Mouse (Mus musculus) MEL (cell line): ENCODE measurements around the gene Fam19a2. TPM values are rescaled to one million over a fixed set of nuclear protein-coding genes. Genes with fewer than 3 reads are reported as not detected.

Experiments
- DNase-seq: peaks from one replicate; pipeline ENCODE4 v3.0.0; 2011; ENCODE audit warnings: low read depth, low spot score
- H3K27ac ChIP-seq: 2 replicates; pipeline ENCODE4 v1.5.1; 2012; ENCODE audit warnings: low read depth, mild to moderate bottlenecking, control low read depth, low read length, moderate library complexity; ENCODE audit not compliant: control insufficient read depth
- H3K27me3 ChIP-seq, 2 experiments: fragments of 150-350 bp in 1 of 2; sonication (generic) in 1 of 2; 2 replicates each; pipeline ENCODE4 v1.6.1; 2012; ENCODE audit warnings: low read length in 2 of 2, mild to moderate bottlenecking in 2 of 2, improper control_type of control experiment in 1 of 2, moderate library complexity in 1 of 2; ENCODE audit not compliant: insufficient read depth in 2 of 2, control insufficient read depth in 1 of 2
- H3K36me3 ChIP-seq, 2 experiments: 2 replicates each; pipeline ENCODE4 v1.6.1; 2012 to 2014; ENCODE audit warnings: low read length in 2 of 2, improper control_type of control experiment in 1 of 2, inconsistent platforms in 1 of 2, mild to moderate bottlenecking in 1 of 2; ENCODE audit not compliant: insufficient read depth in 2 of 2, control insufficient read depth in 1 of 2
- H3K4me1 ChIP-seq, 2 experiments: fragments of 150-350 bp in 1 of 2; sonication (generic) in 1 of 2; 2 replicates each; pipeline ENCODE4 v1.6.1; 2012; ENCODE audit warnings: low read length in 2 of 2, improper control_type of control experiment in 1 of 2, mild to moderate bottlenecking in 1 of 2; ENCODE audit not compliant: insufficient read depth in 2 of 2, control insufficient read depth in 1 of 2
- H3K4me3 ChIP-seq, 2 experiments: fragments of 150-350 bp in 1 of 2; sonication (generic) in 1 of 2; 2 replicates each; pipeline ENCODE4 v1.5.1; 2012; ENCODE audit warnings: low read depth in 2 of 2, low read length in 2 of 2, mild to moderate bottlenecking in 2 of 2, moderate library complexity in 2 of 2, control low read depth in 1 of 2, improper control_type of control experiment in 1 of 2; ENCODE audit not compliant: control insufficient read depth in 1 of 2, insufficient read depth in 1 of 2
- H3K79me2 ChIP-seq: 2 replicates; pipeline ENCODE4 v1.6.1; 2012; ENCODE audit warnings: mild to moderate bottlenecking, low read length, moderate library complexity; ENCODE audit not compliant: control insufficient read depth, poor library complexity, insufficient read depth
- H3K9ac ChIP-seq: 2 replicates; pipeline ENCODE4 v1.6.1; 2012; ENCODE audit warnings: low read depth, mild to moderate bottlenecking, control low read depth, low read length, moderate library complexity; ENCODE audit not compliant: control insufficient read depth, poor library complexity, severe bottlenecking
- H3K9me3 ChIP-seq: fragments of 150-350 bp; sonication (generic); replicated peaks from 2 replicates; pipeline ENCODE4 v1.6.1; 2012; ENCODE audit warnings: mild to moderate bottlenecking, low read length, improper control_type of control experiment, moderate library complexity; ENCODE audit not compliant: insufficient read depth
- CHD1 ChIP-seq: IDR thresholded peaks from 2 replicates; pipeline ENCODE4 v1.6.1; 2012; ENCODE audit warnings: low read depth, mild to moderate bottlenecking, inconsistent platforms, low read length, improper control_type of control experiment
- EP300 ChIP-seq, 2 experiments: IDR thresholded peaks; 2 replicates each; pipeline ENCODE4 v1.6.1; 2011; ENCODE audit warnings: improper control_type of control experiment in 2 of 2, low read length in 2 of 2, low read depth in 1 of 2, mild to moderate bottlenecking in 1 of 2
- ETS1 ChIP-seq: IDR thresholded peaks from 2 replicates; pipeline ENCODE4 v1.6.1; 2012; ENCODE audit warnings: low read depth, mild to moderate bottlenecking, inconsistent platforms, low read length, improper control_type of control experiment, moderate library complexity
- JUND ChIP-seq: IDR thresholded peaks from 2 replicates; pipeline ENCODE4 v1.6.1; 2011; ENCODE audit warnings: low read depth, mild to moderate bottlenecking, improper control_type of control experiment, low read length
- MAFK ChIP-seq: IDR thresholded peaks from 2 replicates; pipeline ENCODE4 v1.6.1; 2011; ENCODE audit warnings: low read depth, mild to moderate bottlenecking, low read length, improper control_type of control experiment, borderline replicate concordance
- MEF2A ChIP-seq: IDR thresholded peaks from 2 replicates; pipeline ENCODE4 v1.6.1; 2014; ENCODE audit warnings: low read depth, mild to moderate bottlenecking, inconsistent platforms, low read length, improper control_type of control experiment; ENCODE audit not compliant: poor library complexity, insufficient replicate concordance, severe bottlenecking; ENCODE audit errors: extremely low read depth
- POLR2A ChIP-seq, 2 experiments: IDR thresholded peaks; 2 replicates each; pipeline ENCODE4 v1.6.1; 2011 to 2012; ENCODE audit warnings: low read length in 2 of 2, mild to moderate bottlenecking in 2 of 2, control low read depth in 1 of 2, improper control_type of control experiment in 1 of 2, low read depth in 1 of 2, moderate library complexity in 1 of 2; ENCODE audit not compliant: control insufficient read depth in 1 of 2, insufficient read depth in 1 of 2, poor library complexity in 1 of 2
- POLR2AphosphoS2 ChIP-seq: IDR thresholded peaks from 2 replicates; pipeline ENCODE4 v1.6.1; 2011; ENCODE audit warnings: low read length, improper control_type of control experiment
- POLR2AphosphoS5 ChIP-seq: IDR thresholded peaks from 2 replicates; pipeline ENCODE4 v1.6.1; 2012; ENCODE audit warnings: low read depth, borderline replicate concordance, mild to moderate bottlenecking, inconsistent platforms, low read length, moderate library complexity, mixed read lengths
- RAD21 ChIP-seq: IDR thresholded peaks from 2 replicates; pipeline ENCODE4 v1.6.1; 2011; ENCODE audit warnings: mild to moderate bottlenecking, low read depth, low read length, improper control_type of control experiment
- TCF12 ChIP-seq: IDR thresholded peaks from 2 replicates; pipeline ENCODE4 v1.6.1; 2014; ENCODE audit warnings: low read depth, mild to moderate bottlenecking, inconsistent platforms, low read length, improper control_type of control experiment, moderate library complexity
- UBTF ChIP-seq: IDR thresholded peaks from 2 replicates; pipeline ENCODE4 v1.6.1; 2012; ENCODE audit warnings: low read depth, mild to moderate bottlenecking, inconsistent platforms, low read length, improper control_type of control experiment, moderate library complexity, borderline replicate concordance; ENCODE audit not compliant: insufficient read depth
- ZKSCAN1 ChIP-seq: IDR thresholded peaks from 2 replicates; pipeline ENCODE4 v1.6.1; 2012; ENCODE audit warnings: low read depth, mild to moderate bottlenecking, inconsistent platforms, low read length, improper control_type of control experiment, moderate library complexity
- ZMIZ1 ChIP-seq: IDR thresholded peaks from 2 replicates; pipeline ENCODE4 v1.6.1; 2012; ENCODE audit warnings: low read depth, mild to moderate bottlenecking, inconsistent platforms, low read length, improper control_type of control experiment, moderate library complexity
- polyA plus RNA-seq, 2 experiments: library from polyadenylated mRNA; stranded (reverse) in 1 of 2; unstranded in 1 of 2; fragments of >175 nt in 1 of 2; fragments of >200 nt in 1 of 2; gene quantifications; 2 replicates each; pipeline versions ENCODE4 v1.2.1 to v1.2.4; 2012; ENCODE audit warnings: low replicate concordance in 2 of 2, low read depth in 1 of 2; ENCODE audit not compliant: insufficient read length in 2 of 2, insufficient read depth in 1 of 2, missing spikeins in 1 of 2
- total RNA-seq: library from RNA; depleted of rRNA; stranded (reverse); fragments of 300-350 nt; gene quantifications from 2 replicates; pipeline ENCODE4 v1.2.3, GENCODE M21; 2012

Gene Fam19a2
- total and polyA plus RNA-seq, 3 experiments: not detected

DNA sequence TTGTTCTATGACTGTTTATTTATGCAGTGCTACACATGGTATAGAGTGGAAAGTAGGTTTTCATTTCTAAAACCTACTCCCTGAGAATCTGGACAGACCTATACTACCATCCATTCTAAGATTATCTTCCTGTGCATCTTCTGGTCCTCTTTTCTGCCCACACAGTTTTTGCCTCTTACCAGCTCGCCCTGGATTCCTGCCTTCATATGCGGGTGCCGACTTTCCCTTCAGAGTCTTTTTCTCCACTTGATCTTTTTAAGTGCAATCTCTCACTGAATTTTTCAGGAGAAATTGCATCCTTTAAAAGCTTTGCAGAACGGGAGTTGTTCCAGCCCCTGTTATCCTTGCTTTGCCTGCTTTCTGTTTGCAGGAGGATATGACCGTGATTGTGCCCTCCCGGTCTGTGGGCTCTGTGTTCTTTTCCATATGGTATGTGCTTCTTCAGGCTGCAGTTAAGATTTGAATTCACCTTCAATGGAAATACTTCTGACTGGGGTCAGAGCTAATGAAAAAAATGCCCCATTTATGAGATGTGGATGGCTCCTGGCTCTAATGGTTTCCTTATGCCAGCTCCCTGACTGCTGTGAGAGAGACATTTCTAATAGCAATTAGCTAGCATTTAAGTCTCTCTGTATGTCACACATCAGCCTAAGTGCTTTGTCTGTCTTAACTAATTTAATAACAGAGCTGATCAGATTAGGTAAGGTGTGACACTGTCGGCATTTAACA is 308.7 kb downstream of the Fam19a2 start:
- Histone ChIP-seq H3K4me3 (no peak overlapping the region), H3K27me3 (no peaks in the 10 kb centered on the region), H3K36me3 (no peaks in the 10 kb centered on the region), H3K27ac (no peak overlapping the region), H3K9ac (no peak overlapping the region), H3K9me3 (no peaks in the 10 kb centered on the region), H3K4me1 (no peaks in the 10 kb centered on the region), H3K79me2 (no peaks in the 10 kb centered on the region)
- no peak for DNase-seq
- no peak for TF ChIP-seq EP300 (IDR thresholded peaks at IDR 0.05; ENCODE audit: low read depth in 1 of 2, low read length in 2 of 2)

DNA sequence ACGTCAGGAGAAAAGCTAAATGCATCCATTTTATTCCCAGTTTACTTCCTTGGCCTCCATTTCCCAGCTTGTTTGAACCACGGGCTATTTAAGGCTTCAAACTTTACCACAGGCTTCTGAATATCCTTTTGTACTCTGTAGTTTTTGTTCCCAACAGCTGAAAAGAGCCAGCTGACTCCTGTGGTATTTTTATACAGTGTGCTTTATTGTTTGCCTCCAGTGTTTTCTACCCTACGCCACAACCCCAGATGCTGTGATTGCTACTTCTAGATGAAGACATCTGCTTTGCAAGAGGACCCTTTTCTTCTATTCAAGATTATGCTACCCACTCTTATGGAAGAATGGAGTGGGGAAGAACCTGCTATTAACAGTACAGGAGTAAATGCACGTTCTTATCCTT is 314.0 kb downstream of the Fam19a2 start:
- Histone ChIP-seq H3K9me3 (no peaks in the 10 kb centered on the region), H3K4me3 (no peak overlapping the region), H3K9ac (no peak overlapping the region), H3K79me2 (no peaks in the 10 kb centered on the region), H3K4me1 (no peaks in the 10 kb centered on the region), H3K27ac (no peak overlapping the region), H3K36me3 (no peaks in the 10 kb centered on the region), H3K27me3 (no peaks in the 10 kb centered on the region)
- no peak for TF ChIP-seq MEF2A
- TF ChIP-seq POLR2AphosphoS2: no peak
- TF ChIP-seq ZKSCAN1: no peak
- no peak for TF ChIP-seq TCF12
- no peak for TF ChIP-seq POLR2A (IDR thresholded peaks at IDR 0.05; ENCODE audit: control insufficient read depth in 1 of 2, insufficient read depth in 1 of 2, low read depth in 1 of 2, low read length in 2 of 2, poor library complexity in 1 of 2)
- DNase-seq: no peak

DNA sequence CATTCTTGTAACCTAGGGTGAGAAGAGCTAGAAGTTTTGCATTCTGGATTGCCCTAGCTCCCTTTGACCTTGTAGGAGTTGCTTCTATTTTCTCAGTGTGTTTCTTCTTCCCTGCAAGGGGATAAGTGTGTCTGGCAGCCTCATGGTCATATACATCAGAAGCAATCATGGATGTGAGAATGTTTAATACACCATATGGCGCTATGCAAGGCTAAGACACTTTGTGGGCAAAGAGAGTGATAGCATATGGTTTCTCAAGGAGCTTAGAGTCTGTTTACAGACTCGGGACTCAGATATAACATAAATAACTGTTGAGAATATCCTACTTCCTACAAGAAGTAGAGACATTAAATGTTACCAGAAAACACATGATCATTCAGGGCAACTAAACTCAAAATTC is 315.2 kb downstream of the Fam19a2 start:
- Histone ChIP-seq H3K9ac (no peak overlapping the region), H3K4me1 (no peaks in the 10 kb centered on the region), H3K9me3 (no peaks in the 10 kb centered on the region), H3K79me2 (no peaks in the 10 kb centered on the region), H3K4me3 (no peak overlapping the region), H3K36me3 (no peaks in the 10 kb centered on the region), H3K27me3 (no peaks in the 10 kb centered on the region), H3K27ac (no peak overlapping the region)
- TF ChIP-seq POLR2AphosphoS5 (no peak), MAFK (no peak), ZMIZ1 (no peak), RAD21 (no peak), ETS1 (no peak), MEF2A (no peak), UBTF (no peak), JUND (no peak), CHD1 (no peak)
- DNase-seq: no peak
